In the genomic region with DNA sequence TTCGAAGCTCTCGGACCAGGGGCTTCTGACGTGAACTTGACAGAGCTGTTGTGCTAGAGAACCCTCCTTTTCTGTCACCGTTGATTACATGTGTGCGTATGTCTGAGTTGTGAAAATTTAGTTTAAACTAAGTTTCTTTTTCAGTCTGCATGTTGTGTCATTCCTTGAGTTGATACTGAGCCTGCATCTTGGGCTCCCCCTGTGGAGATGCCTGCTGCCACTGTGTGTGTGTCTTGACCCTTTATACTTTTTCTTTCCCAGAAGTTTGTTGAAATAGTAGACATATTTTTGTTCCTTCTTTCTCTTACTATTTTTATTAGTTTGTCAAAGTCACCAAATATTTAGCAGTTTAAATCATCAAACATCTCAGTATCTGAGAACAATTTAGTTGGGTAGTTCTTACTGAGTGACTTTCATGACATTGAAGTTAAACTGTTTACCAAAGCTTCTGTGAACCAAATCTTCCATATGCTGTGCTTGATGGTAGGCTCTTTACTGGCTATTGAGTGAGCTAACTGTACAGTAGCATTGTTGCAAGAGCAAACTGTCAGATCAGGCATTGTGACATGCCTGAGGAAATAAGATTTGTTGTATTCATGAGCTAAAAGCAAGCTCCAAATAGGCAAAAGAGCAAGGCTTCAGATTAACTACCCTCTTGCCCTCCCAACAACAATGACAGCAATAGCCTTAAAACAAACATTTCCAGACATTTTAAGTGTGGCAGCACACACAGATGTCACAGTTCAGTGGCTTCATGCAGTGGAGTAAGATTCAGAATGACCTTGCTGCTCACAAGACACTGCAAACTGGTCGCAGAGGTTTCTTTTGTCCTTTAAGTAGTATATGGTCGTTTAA, we compare ENCODE assay signal across 22 mouse cellular contexts. TPM values are rescaled to one million over a fixed set of nuclear protein-coding genes. Genes with fewer than 3 reads are reported as not detected.
A peak's percentile ranks its signal among the peaks of the same experiment; 100 is the strongest.
DNase-seq lines count a peak whose midpoint lies in the region; ATAC-seq lines count a peak whose summit lies in the region.
"Had no signal": no experiment of that assay in that cellular context is flagged by ENCODE, and none has a peak within 500 bp of the region (broad histone marks: within the 10 kb centered on the region; RNA-seq: fewer than 3 reads in every experiment).

No protein-coding gene starts in this region.

- H3K27me3 ChIP-seq in heart, embryonic 11.5 days (ENCODE audit: control insufficient read depth, insufficient read depth, low read length) = no peaks in the 10 kb centered on the region
- no peaks in the 10 kb centered on the region for H3K27me3 ChIP-seq in lung, embryonic 15.5 days
- H3K27me3 ChIP-seq in liver, embryonic 12.5 days (replicated peaks) = no peaks in the 10 kb centered on the region
- H3K27me3 ChIP-seq: CH12.LX; forebrain, embryonic 15.5 days; hindbrain, embryonic 12.5 days; limb, embryonic 15.5 days; midbrain, embryonic 12.5 days; neural tube, embryonic 13.5 days had no signal

- no peaks in the 10 kb centered on the region for H3K4me1 ChIP-seq in heart, embryonic 11.5 days (ENCODE audit: control insufficient read depth, insufficient read depth, low read length)
- H3K4me1 ChIP-seq in lung, embryonic 15.5 days = no peaks in the 10 kb centered on the region
- peaks cover 21% of the 10 kb centered on the region for H3K4me1 ChIP-seq in liver, embryonic 12.5 days
- H3K4me1 ChIP-seq: forebrain, embryonic 15.5 days; hindbrain, embryonic 12.5 days; limb, embryonic 15.5 days; midbrain, embryonic 12.5 days; neural tube, embryonic 13.5 days had no signal

- no peak overlapping the region for H3K4me3 ChIP-seq in heart, embryonic 11.5 days (ENCODE audit: low read depth, low read length)
- no peak overlapping the region for H3K4me3 ChIP-seq in lung, embryonic 15.5 days
- H3K4me3 ChIP-seq in liver, embryonic 12.5 days = no peak overlapping the region
- H3K4me3 ChIP-seq: forebrain, embryonic 15.5 days; gastrocnemius, adult 2 months; hindbrain, embryonic 12.5 days; limb, embryonic 15.5 days; midbrain, embryonic 12.5 days; neural tube, embryonic 13.5 days had no signal

- no peak overlapping the region for H3K4me2 ChIP-seq in heart, embryonic 11.5 days
- no peak overlapping the region for H3K4me2 ChIP-seq in lung, embryonic 15.5 days
- H3K4me2 ChIP-seq in liver, embryonic 12.5 days = peak overlapping the region; percentile 37
- H3K4me2 ChIP-seq: forebrain, embryonic 15.5 days; hindbrain, embryonic 12.5 days; limb, embryonic 15.5 days; midbrain, embryonic 12.5 days; neural tube, embryonic 13.5 days had no signal

- H3K36me3 ChIP-seq in heart, embryonic 11.5 days (ENCODE audit: control insufficient read depth, insufficient read depth, low read length) = peaks cover 8% of the 10 kb centered on the region; the same call in 1 of the 2 replicates
- peaks cover 15% of the 10 kb centered on the region for H3K36me3 ChIP-seq in lung, embryonic 15.5 days
- peaks cover 59% of the 10 kb centered on the region for H3K36me3 ChIP-seq in liver, embryonic 12.5 days

- no peak overlapping the region for H3K9ac ChIP-seq in heart, embryonic 11.5 days (ENCODE audit: low read depth, low read length)
- H3K9ac ChIP-seq in lung, embryonic 15.5 days = no peak overlapping the region
- 0 out of 2 replicates have a peak overlapping the region, but pooled peaks have one; percentile 17 for H3K9ac ChIP-seq in liver, embryonic 12.5 days
- H3K9ac ChIP-seq: forebrain, embryonic 15.5 days; hindbrain, embryonic 12.5 days; limb, embryonic 15.5 days; midbrain, embryonic 12.5 days; neural tube, embryonic 13.5 days had no signal

- H3K27ac ChIP-seq in heart, embryonic 11.5 days (ENCODE audit: low read depth, low read length) = peak overlapping the region; percentile 41; the same call in 1 of the 2 replicates
- H3K27ac ChIP-seq in lung, embryonic 15.5 days = peak overlapping the region; percentile 65
- peak overlapping the region; percentile 84 for H3K27ac ChIP-seq in liver, embryonic 12.5 days
- H3K27ac ChIP-seq: forebrain, embryonic 15.5 days; gastrocnemius, adult 2 months; hindbrain, embryonic 12.5 days; limb, embryonic 15.5 days; midbrain, embryonic 12.5 days; neural tube, embryonic 13.5 days had no signal

- no peaks in the 10 kb centered on the region for H3K9me3 ChIP-seq in heart, embryonic 11.5 days (replicated peaks; ENCODE audit: control insufficient read depth, low read length)
- no peaks in the 10 kb centered on the region for H3K9me3 ChIP-seq in lung, embryonic 15.5 days
- H3K9me3 ChIP-seq in liver, embryonic 12.5 days (replicated peaks) = no peaks in the 10 kb centered on the region
- H3K9me3 ChIP-seq: forebrain, embryonic 15.5 days; hindbrain, embryonic 12.5 days; limb, embryonic 15.5 days; midbrain, embryonic 12.5 days; neural tube, embryonic 13.5 days had no signal

- ATAC-seq in heart, embryonic 11.5 days (replicated peaks; ENCODE audit: insufficient number of reproducible peaks, low FRiP score, low TSS enrichment) = no peak
- ATAC-seq in lung, embryonic 15.5 days (ENCODE audit: borderline replicate concordance, extremely low read depth, low FRiP score, low TSS enrichment) = peak; percentile 62; the same call in 1 of the 2 replicates
- ATAC-seq in liver, embryonic 12.5 days = no peak
- peak; percentile 14 for ATAC-seq in megakaryocyte-erythroid progenitor cell, adult 5-6 weeks (replicated peaks; ENCODE audit: low FRiP score, low TSS enrichment, poor library complexity, severe bottlenecking)
- ATAC-seq: forebrain, embryonic 15.5 days; inflammation-experienced regulatory T-cells, adult 6 months had no signal

- WGBS in heart, embryonic 11.5 days (ENCODE audit: insufficient replicate concordance) = 87% methylated on average over 7 of the region's 7 CpGs
- WGBS in lung, embryonic 15.5 days = 64% methylated on average over 7 of the region's 7 CpGs
- WGBS in liver, embryonic 12.5 days (ENCODE audit: insufficient replicate concordance) = 83% methylated on average over 7 of the region's 7 CpGs

- no peak for DNase-seq in heart, adult 9 months (ENCODE audit: low spot score in 2 of 2)
- DNase-seq in lung, postnatal 14 days = no peak
- no peak for DNase-seq in frontal cortex, postnatal 36 days (ENCODE audit: low spot score in 2 of 2)
- no peak for DNase-seq in adrenal gland, adult 18-20 months (ENCODE audit: low spot score in 2 of 2)
- DNase-seq: cerebellum, adult 11-12 months; cerebellum, postnatal 25 days; gastrocnemius, adult 2 months; kidney, postnatal 36 days; layer of hippocampus, adult 9-11 months; right cerebral cortex, postnatal 25 days; thymus, postnatal 14 days had no signal

RNA-seq across cellular contexts. Expression of a gene that starts 33.0 kb away (rescaled TPM):
- polyA plus RNA-seq in heart, embryonic 11.5 days (2014; fragmentation: Nextera tagmentation; extraction: Ambion mirVana) = 24.5 and 24.6 TPM in 2 replicates
- 23.3 and 25.4 TPM in 2 replicates for polyA plus RNA-seq in lung, embryonic 15.5 days (2015; fragmentation: Nextera tagmentation; extraction: Ambion mirVana)
- polyA plus RNA-seq in liver, embryonic 12.5 days (2016; fragmentation: Nextera tagmentation; extraction: Ambion mirVana) = 22.7 and 23.6 TPM in 2 replicates
- total RNA-seq in megakaryocyte-erythroid progenitor cell, adult 5-6 weeks (2014; fragmentation: Nextera tagmentation) = 34.7 and 35.4 TPM in 2 replicates
- total RNA-seq in megakaryocyte-erythroid progenitor cell, adult 5-6 weeks (2017) = 69.1 and 72.8 TPM in 2 replicates
- total RNA-seq in adrenal gland, adult 18-20 months (2021) = 10 to 100 TPM; 29.8 to 34.0 TPM

RNA-seq across cellular contexts. Expression of a gene that starts 53.1 kb away (rescaled TPM):
- polyA plus RNA-seq in heart, embryonic 11.5 days (2014; fragmentation: Nextera tagmentation; extraction: Ambion mirVana) = 84.0 and 85.5 TPM in 2 replicates
- 122 and 129 TPM in 2 replicates for polyA plus RNA-seq in lung, embryonic 15.5 days (2015; fragmentation: Nextera tagmentation; extraction: Ambion mirVana)
- 42.6 and 49.5 TPM in 2 replicates for polyA plus RNA-seq in liver, embryonic 12.5 days (2016; fragmentation: Nextera tagmentation; extraction: Ambion mirVana)
- total RNA-seq in megakaryocyte-erythroid progenitor cell, adult 5-6 weeks (2014; fragmentation: Nextera tagmentation) = 46.4 and 53.7 TPM in 2 replicates
- 98.0 and 124 TPM in 2 replicates for total RNA-seq in megakaryocyte-erythroid progenitor cell, adult 5-6 weeks (2017)
- total RNA-seq in adrenal gland, adult 18-20 months (2021) = 100 to 1,000 TPM; 185 to 217 TPM

Comparison
In these comparisons a context has a peak if more than half of its experiments do, and no peak if none do; other contexts are left out.
1. ATAC-seq: peak in lung, embryonic 15.5 days (single experiment) and megakaryocyte-erythroid progenitor cell, adult 5-6 weeks (single experiment); none in heart, embryonic 11.5 days (single experiment) and liver, embryonic 12.5 days (single experiment).
2. Peak in every context shown above with its lines, with median percentiles within 50 percentile points of each other: H3K27ac ChIP-seq.